Mouse (Mus musculus) heart, embryonic 16.5 days (tissue): ENCODE results near the gene Zc3h18. TPM values are rescaled to one million over a fixed set of nuclear protein-coding genes. Genes with fewer than 3 reads are reported as not detected.

ENCODE experiments used
- ATAC-seq: fragments of 200-750 bp; cut with Nextera tagmentation; replicated peaks from 2 replicates; pipeline ENCODE4 v1.8.0; 2017; ENCODE audit warnings: moderate number of reproducible peaks; ENCODE audit not compliant: insufficient read depth, low FRiP score; ENCODE audit errors: extremely low read depth
- H3K27ac ChIP-seq: fragments of 300-500 bp; sonication (generic); 2 replicates; pipeline ENCODE4 v1.5.1; 2014; ENCODE audit warnings: mild to moderate bottlenecking, low read length, control low read depth, moderate library complexity
- H3K27me3 ChIP-seq: fragments of 300-500 bp; sonication (generic); 2 replicates; pipeline ENCODE4 v1.6.1; 2014; ENCODE audit warnings: low read length, mixed read lengths; ENCODE audit not compliant: control insufficient read depth, insufficient read depth
- H3K36me3 ChIP-seq: fragments of 300-500 bp; sonication (generic); 2 replicates; pipeline ENCODE4 v1.6.1; 2014; ENCODE audit not compliant: control insufficient read depth, insufficient read depth
- H3K4me1 ChIP-seq: fragments of 300-500 bp; sonication (generic); 2 replicates; pipeline ENCODE4 v1.6.1; 2014; ENCODE audit warnings: low read length, mixed read lengths; ENCODE audit not compliant: control insufficient read depth, insufficient read depth
- H3K4me2 ChIP-seq: fragments of 300-500 bp; sonication (generic); 2 replicates; pipeline ENCODE4 v1.6.1; 2014; ENCODE audit warnings: low read depth, mild to moderate bottlenecking, control low read depth, low read length
- H3K4me3 ChIP-seq: fragments of 300-500 bp; sonication (generic); 2 replicates; pipeline ENCODE4 v1.5.1; 2014; ENCODE audit warnings: mild to moderate bottlenecking, control low read depth, low read length
- H3K9ac ChIP-seq: fragments of 300-500 bp; sonication (generic); 2 replicates; pipeline ENCODE4 v1.6.1; 2014; ENCODE audit warnings: low read length, control low read depth
- H3K9me3 ChIP-seq: fragments of 300-500 bp; sonication (generic); replicated peaks from 2 replicates; pipeline ENCODE4 v1.6.1; 2016; ENCODE audit warnings: low read length; ENCODE audit not compliant: control insufficient read depth
- WGBS: fragments of 180-500 bp; shearing (Covaris S2); extraction: QIAGEN DNeasy Blood & Tissue Kit; methylation state at CpG from one replicate; pipeline ENCODE4 v1.1.7; 2014; 5-methylcytosine and 5-hydroxymethylcytosine counted together
- polyA plus RNA-seq: library from polyadenylated mRNA; unstranded; fragments of >200 nt; fragmentation: Nextera tagmentation; extraction: Ambion mirVana; gene quantifications from 2 replicates; pipeline ENCODE4 v1.2.1, GENCODE M21; 2015

The Zc3h18 gene
- polyA plus RNA-seq: 28.2 and 28.7 TPM in 2 replicates

GRCm38 (mm10) chr8:122376365-122377231, at the start of gene Zc3h18:
TSS of gene Zc3h18 (plus strand) at chr8:122376609.
- H3K4me3 ChIP-seq: peak within 1 kb of the TSS; percentile 73
- H3K4me1 ChIP-seq: peaks cover 17% of the 10 kb centered on the region
- WGBS: under 1% methylated on average over 106 of the region's 107 CpGs
- peak within 1 kb of the TSS; percentile 91 for H3K27ac ChIP-seq
- H3K36me3 ChIP-seq: peaks cover 14% of the 10 kb centered on the region
- no peaks in the 10 kb centered on the region for H3K9me3 ChIP-seq
- peak; percentile 98 for ATAC-seq
- H3K4me2 ChIP-seq: peak within 1 kb of the TSS; percentile 93
- peak within 1 kb of the TSS; percentile 85 for H3K9ac ChIP-seq
- H3K27me3 ChIP-seq: no peaks in the 10 kb centered on the region

GRCm38 (mm10) chr8:122329072-122329471, 47.3 kb upstream of the Zc3h18 start:
- no peak for ATAC-seq
- Histone ChIP-seq H3K4me1 (peaks cover 51% of the 10 kb centered on the region), H3K27ac (no peak overlapping the region), H3K27me3 (no peaks in the 10 kb centered on the region), H3K9me3 (no peaks in the 10 kb centered on the region), H3K36me3 (peaks cover 7% of the 10 kb centered on the region), H3K4me2 (no peak overlapping the region), H3K9ac (peak overlapping the region; percentile 13; the same call in 1 of the 2 replicates), H3K4me3 (no peak overlapping the region)
- 44% methylated on average over 8 of the region's 8 CpGs for WGBS

DNA sequence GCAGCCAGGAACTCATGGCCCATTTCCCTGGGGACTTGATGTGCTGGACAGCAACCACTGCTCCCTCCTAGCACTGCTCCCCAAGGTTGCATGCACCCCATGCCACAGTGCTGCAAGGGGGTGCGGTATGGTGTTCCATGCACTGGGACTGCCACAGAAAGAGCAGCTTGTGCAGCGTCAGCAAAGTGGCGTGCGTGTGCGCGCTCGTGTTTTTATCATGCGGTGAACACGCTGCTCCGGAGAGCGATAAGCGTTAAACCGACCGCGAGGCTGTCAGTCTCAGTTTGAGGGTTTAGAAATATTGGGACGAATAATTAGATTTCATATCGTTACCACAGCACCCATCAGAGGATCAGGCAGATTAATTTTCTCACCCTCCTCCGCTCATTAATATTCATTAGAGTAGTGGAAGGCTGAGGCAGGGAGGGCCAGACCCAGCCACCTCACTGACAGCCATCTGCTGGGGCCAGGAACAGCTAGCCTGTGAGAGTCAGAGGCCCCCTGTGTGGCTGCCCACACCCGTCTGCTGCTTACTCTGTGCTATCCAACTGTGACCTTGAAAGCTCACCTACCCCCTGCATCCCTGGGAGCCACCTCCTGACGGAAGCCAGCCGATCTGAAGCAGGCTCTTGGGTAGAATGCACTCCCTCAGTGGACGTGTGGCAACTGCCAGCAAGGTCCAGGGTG, 46.7 kb upstream of the Zc3h18 start:
- Histone ChIP-seq H3K4me1 (peaks cover 45% of the 10 kb centered on the region), H3K27ac (peak overlapping the region; percentile 84), H3K9ac (peak overlapping the region; percentile 37), H3K36me3 (peaks cover 7% of the 10 kb centered on the region), H3K4me2 (no peak overlapping the region), H3K4me3 (no peak overlapping the region), H3K27me3 (no peaks in the 10 kb centered on the region), H3K9me3 (no peaks in the 10 kb centered on the region)
- no peak for ATAC-seq
- WGBS: 77% methylated on average over 22 of the region's 22 CpGs

DNA sequence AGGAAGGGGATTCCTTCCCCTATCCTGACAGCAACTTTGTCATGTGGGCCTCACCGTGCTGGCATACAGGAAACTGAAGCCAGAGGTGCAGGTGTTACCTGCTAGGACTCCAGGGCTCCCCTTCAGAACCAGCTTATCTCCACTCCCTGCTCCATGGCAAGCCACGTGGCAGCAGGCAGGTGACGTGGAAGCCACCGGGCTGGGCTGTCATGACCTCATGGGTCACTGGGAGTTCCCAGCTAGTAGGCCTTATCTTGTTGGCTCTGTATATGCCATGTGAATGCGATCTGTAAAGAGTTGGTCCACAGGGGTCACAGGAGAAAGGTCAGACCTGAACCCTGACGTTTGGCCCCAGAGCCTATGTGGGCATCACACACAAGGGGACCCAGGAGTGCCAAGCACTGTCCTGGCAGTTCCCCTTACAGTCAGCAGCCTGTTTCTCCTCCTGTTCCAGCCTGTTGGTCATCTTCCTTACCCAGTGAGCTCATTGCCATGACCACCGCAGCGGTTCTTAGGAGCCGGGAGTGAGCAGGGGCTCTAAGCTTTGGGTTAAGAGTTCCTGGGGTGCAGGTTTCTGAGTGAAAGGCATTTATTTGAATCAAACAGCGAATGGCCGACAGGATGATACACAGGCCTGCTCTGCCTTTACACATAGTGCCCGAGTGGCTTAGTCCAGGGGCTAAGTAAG, 45.8 kb upstream of the Zc3h18 start:
- peaks cover 16% of the 10 kb centered on the region for H3K36me3 ChIP-seq
- peak overlapping the region; percentile 37 for H3K9ac ChIP-seq
- no peak for ATAC-seq
- no peaks in the 10 kb centered on the region for H3K9me3 ChIP-seq
- H3K4me3 ChIP-seq: no peak overlapping the region
- peaks cover 36% of the 10 kb centered on the region for H3K4me1 ChIP-seq
- no peak overlapping the region for H3K4me2 ChIP-seq
- WGBS: 56% methylated on average over 12 of the region's 12 CpGs
- H3K27ac ChIP-seq: peak overlapping the region; percentile 84
- H3K27me3 ChIP-seq: no peaks in the 10 kb centered on the region

GRCm38 (mm10) chr8:122331134-122331523, 45.3 kb upstream of the Zc3h18 start:
- Histone ChIP-seq H3K9me3 (no peaks in the 10 kb centered on the region), H3K27me3 (no peaks in the 10 kb centered on the region), H3K36me3 (peaks cover 22% of the 10 kb centered on the region), H3K4me3 (no peak overlapping the region), H3K9ac (peak overlapping the region; percentile 37), H3K27ac (peak overlapping the region; percentile 84), H3K4me1 (peaks cover 32% of the 10 kb centered on the region), H3K4me2 (no peak overlapping the region)
- peak; percentile 64 for ATAC-seq
- WGBS: 49% methylated on average over 3 of the region's 3 CpGs

DNA sequence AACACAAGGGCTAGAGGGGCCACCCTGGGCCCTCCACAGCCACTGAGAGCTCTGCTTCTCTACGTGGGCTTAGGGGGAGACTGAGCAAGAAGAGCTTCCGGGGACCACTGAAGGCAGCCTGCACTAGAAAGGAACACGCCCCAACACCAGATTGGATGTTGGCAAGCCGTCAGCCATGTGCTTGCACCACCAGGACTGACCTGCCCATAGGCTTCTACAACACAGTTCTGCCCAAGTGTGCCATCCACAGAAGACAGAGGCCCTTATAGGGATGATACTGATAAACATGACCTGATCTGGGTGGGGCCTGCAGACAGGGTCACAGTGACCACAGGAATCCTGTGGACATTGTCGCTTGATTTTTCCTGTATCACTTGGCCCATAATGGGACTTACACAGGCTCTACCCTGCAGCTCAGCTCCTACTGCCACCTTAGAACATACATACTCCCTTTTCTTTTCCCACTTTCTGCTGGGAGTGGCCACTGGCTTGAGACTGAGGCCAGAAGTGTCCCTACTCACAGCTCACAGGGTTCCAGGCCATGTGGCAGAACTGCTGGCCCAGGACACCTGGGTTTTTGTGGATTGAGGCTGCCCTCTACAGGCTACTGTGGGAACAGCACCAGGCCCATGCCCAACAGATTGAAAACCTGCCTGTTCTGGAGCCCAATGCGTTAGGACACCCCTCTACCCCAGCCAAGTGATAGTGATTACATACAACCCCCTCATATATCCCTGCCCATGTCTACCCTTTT, 43.5 kb upstream of the Zc3h18 start:
- Histone ChIP-seq H3K27ac (no peak overlapping the region), H3K4me3 (no peak overlapping the region), H3K9me3 (no peaks in the 10 kb centered on the region), H3K4me2 (no peak overlapping the region), H3K36me3 (peaks cover 36% of the 10 kb centered on the region), H3K9ac (no peak overlapping the region), H3K27me3 (no peaks in the 10 kb centered on the region), H3K4me1 (peaks cover 32% of the 10 kb centered on the region)
- 71% methylated on average over 6 of the region's 6 CpGs for WGBS
- ATAC-seq: no peak

- ATAC-seq: no peak
- WGBS: 92% methylated on average over 7 of the region's 7 CpGs
- Histone ChIP-seq H3K4me2 (no peak overlapping the region), H3K4me1 (peaks cover 32% of the 10 kb centered on the region), H3K36me3 (peaks cover 36% of the 10 kb centered on the region), H3K27ac (no peak overlapping the region), H3K9ac (no peak overlapping the region), H3K4me3 (no peak overlapping the region), H3K27me3 (no peaks in the 10 kb centered on the region), H3K9me3 (no peaks in the 10 kb centered on the region)
These were observed 42.9 kb upstream of the Zc3h18 start for GRCm38 (mm10) chr8:122333531-122333930.

DNA sequence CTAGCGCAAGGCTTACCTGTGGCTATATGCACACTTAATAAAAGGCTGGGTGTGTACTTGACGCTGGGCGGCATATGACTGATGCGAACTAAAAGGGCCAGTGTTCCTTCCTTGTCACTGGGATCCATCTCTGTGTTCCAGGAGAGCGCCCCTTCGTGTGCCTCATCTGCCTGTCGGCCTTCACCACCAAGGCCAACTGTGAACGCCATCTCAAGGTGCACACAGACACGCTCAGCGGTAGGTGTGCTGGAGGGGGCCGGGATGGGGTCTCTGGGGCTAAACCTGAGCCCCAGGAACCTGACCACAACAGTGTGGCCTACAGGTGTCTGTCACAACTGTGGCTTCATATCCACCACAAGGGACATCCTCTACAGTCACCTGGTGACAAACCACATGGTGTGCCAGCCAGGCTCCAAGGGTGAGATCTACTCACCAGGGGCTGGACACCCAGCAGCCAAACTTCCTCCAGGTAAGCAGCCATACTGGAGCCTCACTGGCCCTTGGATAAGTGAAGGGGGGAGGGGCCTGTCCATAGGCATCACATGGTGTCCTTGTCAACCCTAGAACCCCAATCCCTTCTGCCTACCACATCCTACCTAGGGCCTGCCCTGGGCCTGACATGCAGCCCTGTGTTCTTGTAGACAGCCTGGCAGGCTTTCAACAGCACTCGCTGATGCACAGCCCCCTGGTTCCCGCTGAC, 41.5 kb upstream of the Zc3h18 start:
- Histone ChIP-seq H3K4me3 (no peak overlapping the region), H3K36me3 (peaks cover 36% of the 10 kb centered on the region), H3K4me2 (no peak overlapping the region), H3K27ac (no peak overlapping the region), H3K9ac (no peak overlapping the region), H3K27me3 (no peaks in the 10 kb centered on the region), H3K9me3 (no peaks in the 10 kb centered on the region), H3K4me1 (peaks cover 19% of the 10 kb centered on the region)
- 93% methylated on average over 13 of the region's 13 CpGs for WGBS
- no peak for ATAC-seq
